Mouse (Mus musculus) thymus, postnatal 0 days (tissue): ENCODE measurements around the gene Slc44a1. TPM values are rescaled to one million over a fixed set of nuclear protein-coding genes. Genes with fewer than 3 reads are reported as not detected.
A peak's percentile ranks its signal among the peaks of the same experiment; 100 is the strongest.

Experiments
- DNase-seq: peaks from one replicate; pipeline ENCODE4 v3.0.0-alpha.2; 2015; ENCODE audit warnings: low spot score
- polyA plus RNA-seq: library from polyadenylated mRNA; unstranded; fragments of >200 nt; fragmentation: Nextera tagmentation; extraction: Ambion mirVana; gene quantifications from 2 replicates; pipeline ENCODE4 v1.2.1, GENCODE M21; 2015

Slc44a1 gene
- polyA plus RNA-seq, 1 experiment from 2014 or later: 9.6 TPM

DNA sequence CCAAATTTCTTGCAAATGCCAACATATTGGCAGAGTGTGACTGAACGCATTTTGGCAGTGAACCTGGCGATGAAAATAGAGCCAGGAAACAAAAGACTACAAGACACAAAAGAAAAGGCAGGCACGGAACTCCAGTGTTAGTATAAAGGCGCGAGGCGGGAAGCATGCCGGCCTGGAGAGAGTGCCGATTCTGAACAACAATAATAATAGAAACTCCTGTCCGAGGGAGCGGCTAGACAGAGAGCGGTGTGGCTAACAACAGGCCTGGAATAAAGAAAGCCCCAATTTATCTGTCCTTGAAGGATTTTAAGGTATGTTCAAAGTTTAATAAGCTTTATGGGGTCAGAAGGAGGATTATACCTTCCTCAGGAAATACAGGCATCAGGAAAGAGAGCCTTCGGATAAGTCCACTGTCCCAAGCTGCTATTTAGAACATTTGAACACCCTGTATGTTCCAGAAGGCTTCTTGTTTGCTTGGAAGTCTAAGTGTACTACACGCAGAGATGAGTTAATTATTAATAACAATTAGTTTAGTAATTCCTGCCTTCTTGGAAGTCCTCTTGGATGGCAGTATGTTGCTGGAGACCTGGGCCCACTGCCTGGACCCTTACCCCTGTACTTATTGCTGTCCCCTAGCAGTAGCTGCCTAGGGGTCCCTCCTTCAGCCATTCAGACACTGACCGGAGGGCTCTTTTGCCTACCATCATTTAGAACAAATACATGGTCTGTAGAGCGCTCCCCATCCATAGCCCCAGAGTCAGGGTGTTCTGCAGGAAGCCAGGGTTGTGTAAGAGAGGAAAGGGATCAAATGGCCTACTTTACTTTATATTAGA lies 156.1 kb downstream of the Slc44a1 start:
- DNase-seq: no peak

DNA sequence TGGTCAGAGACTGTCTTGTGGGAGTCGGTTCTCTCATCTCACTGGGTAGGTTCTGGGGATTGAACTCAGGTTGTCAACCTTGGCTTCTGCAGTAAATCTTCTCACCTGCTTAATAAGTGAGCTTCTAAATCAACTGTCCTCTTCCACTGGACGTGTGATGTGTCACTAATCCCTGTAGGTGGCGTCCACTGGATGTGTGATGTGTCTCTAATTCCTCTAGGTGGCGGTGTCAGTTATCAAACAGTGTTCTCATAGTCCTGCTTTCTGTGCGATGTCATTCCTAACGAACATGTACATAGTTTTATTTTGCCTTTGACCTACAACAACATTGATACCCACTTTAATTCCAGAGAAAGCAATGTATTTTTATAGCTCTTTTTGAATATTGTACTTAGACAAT lies 160.2 kb downstream of the Slc44a1 start:
- DNase-seq: peak; percentile 26

DNA sequence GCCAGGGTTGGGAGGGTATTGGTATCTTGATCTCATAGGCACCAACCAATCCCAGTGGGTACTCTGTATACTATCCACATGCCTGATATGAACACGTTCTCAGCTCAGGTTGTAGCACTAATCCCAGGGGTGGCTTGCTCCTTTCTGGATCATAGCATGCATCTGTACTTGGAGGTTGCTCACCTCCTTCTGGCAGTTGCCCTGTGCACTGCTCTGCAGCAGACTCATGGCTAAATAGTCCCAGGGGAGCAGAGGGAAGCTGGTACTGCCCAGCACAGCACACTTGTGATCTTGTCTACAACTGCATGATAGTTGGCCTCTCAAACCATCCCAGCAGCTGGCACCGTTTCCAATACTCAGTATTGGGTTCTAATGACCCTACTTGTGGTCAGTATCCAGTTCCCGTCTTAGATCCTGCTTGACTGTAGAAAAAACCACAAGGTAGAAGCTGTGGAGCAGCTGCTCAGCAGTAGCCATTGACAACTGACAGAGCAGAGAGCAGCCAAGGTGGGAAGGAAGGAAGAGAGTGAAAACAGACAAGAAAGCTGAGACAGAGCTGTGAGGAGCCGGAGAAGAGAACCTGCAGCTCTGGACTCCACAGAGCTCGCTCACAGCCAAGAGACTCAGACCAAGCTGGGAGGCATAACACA lies 174.5 kb downstream of the Slc44a1 start:
- no peak for DNase-seq

DNA sequence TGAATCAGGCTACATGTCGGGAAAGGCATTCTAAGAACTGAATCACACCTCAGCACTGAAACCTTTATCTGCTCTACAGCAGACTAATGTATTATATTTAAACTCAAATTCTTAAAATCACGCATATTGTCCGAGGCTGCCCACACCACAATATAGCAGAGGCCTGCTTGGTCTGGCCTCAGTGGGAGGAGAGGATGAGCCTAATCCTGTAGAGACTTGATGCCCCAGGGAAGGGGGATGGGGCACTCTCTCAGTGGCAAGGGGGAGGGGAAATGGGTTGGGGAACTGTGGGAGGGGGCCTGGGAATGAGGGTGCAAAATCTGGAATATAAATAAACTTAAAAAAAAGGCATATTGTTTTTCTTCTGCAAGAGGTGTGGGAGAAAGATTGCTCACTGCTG lies 177.8 kb downstream of the Slc44a1 start:
- DNase-seq: no peak

DNA sequence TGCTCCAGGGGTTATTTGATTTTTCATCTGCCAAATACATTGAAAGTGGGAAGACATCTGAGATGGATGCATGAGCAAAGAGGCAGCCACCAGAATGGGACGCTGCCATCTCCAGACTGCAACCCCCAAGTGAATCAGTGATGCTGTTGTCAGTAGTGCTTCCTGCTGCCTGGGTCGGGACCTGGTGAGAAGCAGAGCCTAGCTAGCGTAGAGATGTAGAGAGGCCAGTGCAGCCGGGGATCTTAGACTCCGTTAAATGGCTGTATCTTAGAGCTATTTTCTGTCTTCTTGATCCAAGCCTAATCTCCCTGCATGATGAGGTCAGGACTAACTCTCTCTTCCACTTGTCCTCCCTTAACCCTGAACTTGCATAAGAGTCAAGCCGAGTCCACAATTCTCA lies 179.9 kb downstream of the Slc44a1 start:
- DNase-seq: no peak

DNA sequence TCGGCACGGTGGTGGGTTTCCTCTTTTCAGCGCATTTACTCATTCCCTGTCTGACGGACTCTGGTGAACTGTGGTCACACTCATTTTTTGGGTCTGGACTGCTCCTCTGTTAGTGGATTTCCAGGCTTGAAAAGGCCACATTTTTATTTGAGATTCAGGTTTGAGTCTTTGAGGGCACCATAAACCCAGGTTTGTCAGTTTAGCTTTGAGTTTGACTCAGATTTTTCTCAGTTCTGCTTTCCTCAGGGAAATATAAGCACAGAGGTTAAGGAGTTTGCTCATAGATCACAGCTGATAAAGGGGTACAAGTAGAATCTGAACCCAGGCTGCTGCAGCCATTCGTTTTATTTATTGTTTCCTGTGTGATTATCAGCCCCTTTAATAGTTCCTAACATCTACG lies 180.9 kb downstream of the Slc44a1 start:
- no peak for DNase-seq

DNA sequence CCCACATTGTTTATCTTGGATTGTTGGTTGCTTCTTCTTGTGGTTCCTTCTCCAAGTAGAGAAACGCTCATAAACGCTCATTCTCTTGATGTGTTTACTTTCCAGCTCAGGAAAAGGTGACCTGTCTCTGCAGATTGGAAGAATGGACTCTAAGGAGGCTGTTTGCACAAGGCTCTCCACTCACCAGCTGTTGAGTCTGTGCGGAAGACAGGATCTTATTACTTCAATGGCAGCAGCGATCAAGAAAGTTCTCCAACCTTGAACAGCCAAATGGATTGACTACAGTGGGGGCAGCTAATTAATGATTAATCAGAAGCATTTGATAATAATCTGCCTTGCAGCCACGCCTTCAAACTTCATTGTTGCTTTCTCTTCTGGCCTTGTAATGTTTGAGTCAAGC lies 181.3 kb downstream of the Slc44a1 start:
- no peak for DNase-seq

DNA sequence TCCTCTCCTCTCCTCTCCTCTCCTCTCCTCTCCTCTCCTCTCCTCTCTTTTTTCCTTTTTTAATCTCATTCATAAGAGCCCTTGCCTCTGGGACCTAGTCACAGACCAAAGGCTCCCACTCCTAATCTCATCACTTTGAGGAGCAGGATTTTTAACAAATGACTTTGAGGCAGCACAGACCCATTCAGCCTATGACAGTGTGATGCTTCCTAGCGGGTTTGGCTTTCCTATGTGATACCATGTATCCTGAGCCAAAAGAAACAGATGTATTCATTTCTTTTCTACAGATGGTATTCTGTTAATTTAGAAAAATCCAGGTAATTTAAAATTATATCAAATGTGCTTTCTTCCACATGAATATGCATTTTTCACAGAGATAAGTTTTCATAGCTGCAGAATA lies 183.5 kb downstream of the Slc44a1 start:
- DNase-seq: no peak

DNA sequence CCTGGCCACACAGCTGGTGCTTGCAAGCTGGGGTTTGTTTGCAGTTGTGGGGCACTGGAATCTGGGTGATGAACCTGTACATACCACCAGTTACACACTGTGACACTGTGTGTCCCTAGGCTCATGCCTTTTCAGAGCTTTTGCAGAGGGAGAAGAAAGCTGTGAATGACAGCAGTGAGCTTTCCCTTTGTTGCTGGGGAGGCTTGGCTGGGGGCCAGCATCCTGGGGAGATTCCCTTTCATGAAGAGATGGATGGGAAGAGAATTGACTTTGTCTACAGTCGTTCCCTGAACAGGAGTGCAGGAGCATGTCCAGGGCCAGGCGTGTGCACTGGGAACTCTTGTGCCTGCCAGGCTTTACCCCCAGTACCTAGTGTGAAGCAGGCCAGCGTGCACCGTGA lies 184.6 kb downstream of the Slc44a1 start:
- no peak for DNase-seq

DNA sequence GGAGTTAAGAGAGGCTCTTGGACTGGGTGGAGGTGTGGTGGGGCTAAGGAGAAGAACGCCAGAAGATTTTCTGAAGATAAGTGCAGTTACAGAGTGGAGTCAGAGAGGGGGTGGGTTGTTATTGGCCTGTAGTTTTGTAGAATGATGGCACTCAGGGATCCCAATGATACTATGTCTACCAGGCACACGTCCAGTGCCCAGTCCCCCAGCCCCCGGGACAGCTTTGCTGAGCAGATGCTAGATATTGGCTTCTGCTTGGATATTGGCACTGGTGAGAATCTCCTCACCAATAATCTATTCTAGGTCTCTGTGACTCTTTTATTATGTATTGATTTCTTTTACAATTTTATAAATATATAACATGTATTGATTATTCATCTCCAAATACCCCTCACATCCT lies 185.1 kb downstream of the Slc44a1 start:
- DNase-seq: no peak

DNA sequence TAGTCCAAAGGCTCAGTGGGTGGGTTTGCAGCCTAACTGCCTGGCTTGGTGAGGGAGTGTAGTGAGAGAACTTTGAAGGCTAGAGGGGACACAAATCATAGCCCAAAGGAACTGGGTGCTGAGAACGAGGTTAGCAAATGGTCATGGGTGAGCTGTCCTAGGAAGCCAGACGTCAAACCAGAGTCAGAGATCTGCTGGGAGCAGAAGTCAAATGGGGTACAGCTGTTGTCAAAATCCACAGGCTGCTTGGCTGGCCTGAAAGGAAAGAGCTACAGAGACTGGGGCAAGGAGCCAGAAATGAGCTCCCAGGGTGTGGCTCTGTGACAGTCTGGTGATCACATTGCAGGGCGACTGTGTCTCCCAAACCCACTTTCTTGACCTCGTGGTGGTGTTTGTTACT lies 188.7 kb downstream of the Slc44a1 start:
- no peak for DNase-seq

DNA sequence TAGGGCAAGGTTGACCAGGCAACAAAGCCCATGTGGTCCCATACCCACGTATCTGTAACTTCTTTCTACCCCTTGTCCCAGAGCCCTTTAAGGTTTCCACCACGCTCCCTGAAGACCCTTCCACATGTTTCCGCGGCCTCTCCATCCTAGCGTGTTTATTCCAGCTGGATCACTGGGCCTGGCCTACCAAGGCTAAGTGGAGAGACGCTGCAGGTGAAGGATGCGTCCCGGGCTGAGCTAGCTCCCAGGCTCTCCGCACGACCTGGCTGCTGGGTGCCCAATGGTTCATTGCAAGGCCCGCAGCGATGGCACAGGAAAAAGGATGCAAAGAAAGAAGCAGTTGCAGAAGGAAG lies 190.7 kb downstream of the Slc44a1 start:
- no peak for DNase-seq

DNA sequence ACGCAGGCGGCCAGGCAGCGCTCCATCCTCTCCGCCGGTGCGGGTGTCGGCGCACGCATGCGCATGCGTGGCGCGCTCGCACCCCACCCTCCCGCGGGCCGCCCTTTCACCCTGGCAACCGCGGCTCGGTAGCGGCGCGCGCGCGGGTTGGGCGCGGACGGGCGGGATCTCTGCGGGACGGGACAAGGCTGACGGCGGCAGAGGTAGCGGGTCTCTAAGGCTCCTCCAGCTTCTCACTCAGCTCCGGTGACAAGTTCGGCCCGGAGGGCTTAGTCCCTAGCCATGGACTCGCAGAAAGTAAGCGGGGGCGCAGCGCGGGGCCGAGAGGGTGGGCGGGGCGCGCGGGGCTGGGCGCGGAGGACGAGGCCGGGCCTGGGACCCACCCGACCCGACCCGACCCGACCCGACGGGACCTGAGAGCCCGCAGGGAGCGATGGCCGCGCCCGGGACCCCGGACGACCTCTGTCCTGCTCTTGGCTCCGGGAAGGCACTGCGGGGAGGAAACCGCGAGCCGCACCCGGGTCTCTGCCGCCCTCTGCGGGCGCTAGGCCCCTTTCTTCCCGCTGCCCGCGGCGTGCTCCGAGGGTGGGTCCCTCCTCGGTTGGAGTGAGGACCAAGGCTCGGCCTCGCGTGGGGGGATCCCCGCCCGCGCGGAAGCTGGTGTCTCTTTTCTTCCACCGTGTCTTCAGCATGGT lies 191.2 kb downstream of the Slc44a1 start, which contains the start of gene Fsd1l:
Fsd1l (plus strand) TSS at position 156 of the 695 bp plus-strand sequence.
- peak; percentile 61 for DNase-seq

DNA sequence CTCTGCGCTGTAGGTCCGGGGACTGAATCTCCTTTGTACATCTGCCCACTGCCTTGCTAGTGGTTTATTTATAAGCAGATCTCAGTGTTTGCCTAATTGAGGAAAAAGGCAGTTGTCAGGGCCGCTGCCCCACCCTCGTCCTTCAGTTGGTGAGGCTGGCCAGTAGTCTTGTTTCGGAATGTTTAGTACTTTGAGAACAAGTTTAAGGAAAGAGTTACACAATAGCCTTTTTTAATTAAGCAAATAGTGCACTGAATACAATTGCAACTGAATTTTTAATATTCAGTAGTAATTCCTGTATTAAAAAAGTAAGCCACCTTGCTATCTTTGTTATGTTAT lies 191.8 kb downstream of the Slc44a1 start:
- DNase-seq: no peak

DNA sequence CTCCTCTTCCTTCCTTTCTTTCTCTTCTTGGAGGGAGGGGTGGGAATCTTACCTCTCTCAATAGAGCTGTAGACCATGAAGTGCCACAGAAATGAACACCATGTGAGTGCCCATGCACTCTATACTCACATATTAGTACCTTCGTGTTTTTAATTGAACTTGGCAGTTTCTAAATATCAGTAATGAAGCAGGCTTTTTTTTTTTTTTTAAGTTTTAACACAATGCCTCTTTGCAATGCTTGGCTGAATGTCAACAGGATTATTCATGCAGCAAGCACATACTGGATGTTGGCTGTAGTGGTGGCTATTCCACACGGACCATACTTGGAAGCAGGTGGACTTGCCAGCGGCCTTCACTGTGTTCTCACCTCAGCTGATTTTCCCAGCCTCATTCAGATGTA lies 195.1 kb downstream of the Slc44a1 start:
- DNase-seq: no peak

DNA sequence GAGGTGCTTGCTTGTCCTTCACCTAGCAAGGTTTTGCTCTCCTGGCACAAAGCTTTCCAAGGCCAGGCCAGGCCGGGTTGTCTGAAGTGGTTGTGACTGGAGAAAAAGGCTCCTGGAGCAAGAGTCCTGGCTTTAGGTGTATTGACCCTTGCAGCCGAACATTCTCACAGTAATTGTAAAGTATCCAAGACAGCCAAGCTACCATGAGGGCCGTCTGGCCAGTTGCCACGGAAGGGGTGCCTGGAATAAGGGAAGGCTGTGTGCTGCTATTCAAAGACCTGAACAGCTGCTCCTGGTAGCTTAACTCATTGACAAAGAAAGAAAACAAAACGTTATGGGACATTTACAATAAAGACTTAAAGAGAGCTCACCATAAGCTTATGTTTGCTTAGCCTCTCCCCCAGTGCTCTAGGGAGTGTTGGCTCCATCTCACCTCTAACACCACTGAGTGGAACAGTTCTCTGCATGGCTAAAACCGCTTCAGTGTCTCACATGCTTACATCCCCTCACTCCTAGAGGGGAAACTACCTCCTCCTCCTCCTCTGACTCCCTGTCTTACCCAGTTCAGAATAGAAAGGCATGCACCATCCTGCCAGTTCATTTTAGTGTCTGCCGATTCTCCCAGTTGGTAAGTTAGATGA lies 197.2 kb downstream of the Slc44a1 start:
- no peak for DNase-seq

DNA sequence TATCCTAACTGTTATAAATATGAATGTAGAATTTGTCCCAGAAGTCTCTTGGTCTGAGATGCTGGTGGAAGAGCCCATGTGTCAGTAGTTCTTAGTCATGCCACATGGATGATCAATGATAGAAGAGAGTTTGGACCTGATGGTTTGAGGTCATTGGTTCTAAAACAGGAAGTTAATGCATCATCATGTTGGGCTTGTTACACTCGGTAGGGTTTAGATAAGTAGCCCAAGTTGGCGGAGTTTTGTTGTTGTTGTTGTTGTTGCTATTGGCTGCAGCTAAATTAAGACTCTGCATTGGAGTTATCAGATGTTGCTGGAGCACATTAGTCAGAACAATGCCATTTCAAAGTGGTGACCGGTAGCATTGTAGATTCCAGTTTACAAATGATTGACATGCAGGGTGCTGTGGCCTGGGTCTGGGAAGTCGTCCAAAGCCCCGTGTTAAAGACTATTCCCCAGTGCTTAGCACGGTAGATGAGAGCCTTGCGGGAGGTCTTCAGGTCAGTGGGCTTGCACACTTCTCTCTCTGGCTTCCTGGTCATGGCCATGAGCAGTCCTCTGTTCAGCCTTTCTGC lies 198.4 kb downstream of the Slc44a1 start:
- no peak for DNase-seq

DNA sequence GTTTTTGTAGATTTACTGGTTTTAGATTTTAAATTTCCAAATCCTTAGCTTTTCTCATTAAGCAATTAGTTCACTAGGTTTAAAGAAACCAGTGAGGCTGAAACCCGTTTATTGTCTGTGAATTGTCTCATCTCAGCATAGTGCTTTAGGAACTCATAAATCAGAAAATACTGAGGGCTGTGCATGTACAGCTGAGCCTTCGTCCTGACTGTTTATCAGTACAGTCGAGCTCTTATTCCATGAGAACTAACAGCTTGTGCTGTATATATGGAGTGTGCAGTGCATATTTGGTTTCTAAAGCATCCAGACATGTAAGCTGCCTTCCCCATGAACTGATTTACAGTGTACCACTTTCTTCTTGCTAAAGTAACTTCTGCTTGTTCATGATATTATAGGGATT lies 217.8 kb downstream of the Slc44a1 start:
- DNase-seq: no peak

DNA sequence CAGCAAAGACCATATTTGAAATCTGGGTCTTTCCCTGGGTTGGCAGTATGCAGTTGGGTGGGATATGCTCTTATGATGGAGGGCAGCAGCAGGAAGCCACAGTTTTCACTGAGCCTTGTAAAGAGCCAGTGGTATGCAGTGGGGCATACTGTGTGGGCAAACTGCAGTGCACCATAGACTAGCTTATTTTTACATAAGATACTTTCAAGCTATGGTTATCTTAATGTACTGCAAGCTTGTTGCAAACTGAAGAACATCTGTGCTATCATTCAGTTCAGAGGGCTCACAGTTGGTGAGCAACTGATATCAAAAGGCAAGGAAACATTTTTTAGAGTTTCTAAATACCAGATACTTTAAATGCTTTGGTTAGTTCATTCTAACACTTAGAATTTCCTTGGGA lies 220.5 kb downstream of the Slc44a1 start:
- DNase-seq: no peak
